Mouse (Mus musculus): ENCODE results near the gene Txnip. TPM values are rescaled to one million over a fixed set of nuclear protein-coding genes. Genes with fewer than 3 reads are reported as not detected.

The Txnip gene
- polyA plus RNA-seq, 1 experiment from 2014 or later, result 74.7 TPM

GRCm38 (mm10) chr3:96563267-96563666 lies 5.5 kb downstream of the Txnip start:
- Histone ChIP-seq H3K27ac (replicated peaks) (no peak overlapping the region), H3K4me3 (no peak overlapping the region), H3K27me3 (no peaks in the 10 kb centered on the region), H3K4me1 (replicated peaks) (peaks cover 49% of the 10 kb centered on the region), H3K4me2 (no peak overlapping the region), H3K9ac (no peak overlapping the region), H3K9me3 (no peaks in the 10 kb centered on the region), H3K36me3 (peaks cover 21% of the 10 kb centered on the region)
- WGBS, result 94% methylated on average over 8 of the region's 8 CpGs
- ATAC-seq (ENCODE audit: low read depth), result no peak

GRCm38 (mm10) chr3:96563911-96564632 lies 6.3 kb downstream of the Txnip start:
- H3K27ac ChIP-seq (replicated peaks), result peak overlapping the region; percentile 52; the same call in 1 of the 2 replicates
- no peak overlapping the region for H3K4me2 ChIP-seq
- H3K4me1 ChIP-seq (replicated peaks), result peaks cover 41% of the 10 kb centered on the region
- H3K36me3 ChIP-seq, result peaks cover 21% of the 10 kb centered on the region
- no peak overlapping the region for H3K4me3 ChIP-seq
- 73% methylated on average over 10 of the region's 10 CpGs for WGBS
- no peak for ATAC-seq (ENCODE audit: low read depth)
- H3K9me3 ChIP-seq, result no peaks in the 10 kb centered on the region
- H3K27me3 ChIP-seq, result no peaks in the 10 kb centered on the region
- no peak overlapping the region for H3K9ac ChIP-seq

GRCm38 (mm10) chr3:96564633-96565032 lies 6.9 kb downstream of the Txnip start:
- Histone ChIP-seq H3K27ac (replicated peaks) (peak overlapping the region; percentile 52), H3K9me3 (no peaks in the 10 kb centered on the region), H3K4me2 (no peak overlapping the region), H3K27me3 (no peaks in the 10 kb centered on the region), H3K4me1 (replicated peaks) (peaks cover 36% of the 10 kb centered on the region), H3K4me3 (no peak overlapping the region), H3K36me3 (peaks cover 18% of the 10 kb centered on the region), H3K9ac (no peak overlapping the region)
- 64% methylated on average over 7 of the region's 7 CpGs for WGBS
- ATAC-seq (ENCODE audit: low read depth), result no peak

GRCm38 (mm10) chr3:96565105-96565504 lies 7.3 kb downstream of the Txnip start:
- no peak overlapping the region for H3K4me3 ChIP-seq
- H3K27ac ChIP-seq (replicated peaks), result peak overlapping the region; percentile 34; the same call in 1 of the 2 replicates
- H3K4me2 ChIP-seq, result no peak overlapping the region
- WGBS, result 78% methylated on average over 3 of the region's 3 CpGs
- peaks cover 31% of the 10 kb centered on the region for H3K4me1 ChIP-seq (replicated peaks)
- H3K27me3 ChIP-seq, result no peaks in the 10 kb centered on the region
- peaks cover 14% of the 10 kb centered on the region for H3K36me3 ChIP-seq
- no peaks in the 10 kb centered on the region for H3K9me3 ChIP-seq
- ATAC-seq (ENCODE audit: low read depth), result no peak
- H3K9ac ChIP-seq, result no peak overlapping the region

- peaks cover 13% of the 10 kb centered on the region for H3K4me1 ChIP-seq (replicated peaks)
- H3K27me3 ChIP-seq, result no peaks in the 10 kb centered on the region
- WGBS, result 87% methylated on average over 8 of the region's 8 CpGs
- H3K27ac ChIP-seq (replicated peaks), result no peak overlapping the region
- H3K9me3 ChIP-seq, result no peaks in the 10 kb centered on the region
- H3K9ac ChIP-seq, result no peak overlapping the region
- H3K4me3 ChIP-seq, result no peak overlapping the region
- H3K4me2 ChIP-seq, result no peak overlapping the region
- no peaks in the 10 kb centered on the region for H3K36me3 ChIP-seq
- ATAC-seq (ENCODE audit: low read depth), result no peak
These were observed 9.1 kb downstream of the Txnip start for GRCm38 (mm10) chr3:96566661-96567450.

GRCm38 (mm10) chr3:96568605-96569004 lies 10.8 kb downstream of the Txnip start:
- Histone ChIP-seq H3K4me1 (replicated peaks) (0 out of 2 replicates have a peak, but pooled peaks cover 8% of the 10 kb centered on the region), H3K36me3 (no peaks in the 10 kb centered on the region), H3K4me3 (no peak overlapping the region), H3K27ac (replicated peaks) (no peak overlapping the region), H3K27me3 (no peaks in the 10 kb centered on the region), H3K9ac (no peak overlapping the region), H3K4me2 (no peak overlapping the region), H3K9me3 (no peaks in the 10 kb centered on the region)
- ATAC-seq (ENCODE audit: low read depth), result no peak
- 70% methylated on average over 8 of the region's 8 CpGs for WGBS

- Histone ChIP-seq H3K27me3 (no peaks in the 10 kb centered on the region), H3K36me3 (no peaks in the 10 kb centered on the region), H3K4me1 (replicated peaks) (no peaks in the 10 kb centered on the region), H3K4me2 (no peak overlapping the region), H3K9me3 (no peaks in the 10 kb centered on the region), H3K27ac (replicated peaks) (no peak overlapping the region), H3K4me3 (no peak overlapping the region), H3K9ac (no peak overlapping the region)
- WGBS, result 90% methylated on average over 13 of the region's 13 CpGs
- ATAC-seq (ENCODE audit: low read depth), result no peak
These were observed 11.7 kb downstream of the Txnip start for GRCm38 (mm10) chr3:96569506-96569905.

- Histone ChIP-seq H3K27ac (replicated peaks) (no peak overlapping the region), H3K36me3 (no peaks in the 10 kb centered on the region), H3K4me1 (replicated peaks) (no peaks in the 10 kb centered on the region), H3K27me3 (no peaks in the 10 kb centered on the region), H3K9ac (no peak overlapping the region), H3K4me2 (no peak overlapping the region), H3K9me3 (no peaks in the 10 kb centered on the region), H3K4me3 (no peak overlapping the region)
- no peak for ATAC-seq (ENCODE audit: low read depth)
- WGBS, result 85% methylated on average over 11 of the region's 11 CpGs
These were observed 12.3 kb downstream of the Txnip start for GRCm38 (mm10) chr3:96569966-96570605.

- Histone ChIP-seq H3K4me1 (replicated peaks) (peaks cover under 1% of the 10 kb centered on the region; the same call in 1 of the 2 replicates), H3K9me3 (no peaks in the 10 kb centered on the region), H3K36me3 (no peaks in the 10 kb centered on the region), H3K27ac (replicated peaks) (no peak overlapping the region), H3K4me2 (no peak overlapping the region), H3K9ac (no peak overlapping the region), H3K27me3 (no peaks in the 10 kb centered on the region), H3K4me3 (no peak overlapping the region)
- 83% methylated on average over 7 of the region's 7 CpGs for WGBS
- ATAC-seq (ENCODE audit: low read depth), result no peak
These were observed 12.9 kb downstream of the Txnip start for GRCm38 (mm10) chr3:96570643-96571042.

GRCm38 (mm10) chr3:96571336-96571735 lies 13.6 kb downstream of the Txnip start:
- H3K4me1 ChIP-seq (replicated peaks), result peaks cover 7% of the 10 kb centered on the region
- WGBS, result 61% methylated on average over 2 of the region's 2 CpGs

GRCm38 (mm10) chr3:96571896-96572698 lies 14.3 kb downstream of the Txnip start:
- Histone ChIP-seq H3K36me3 (no peaks in the 10 kb centered on the region), H3K9ac (no peak overlapping the region), H3K4me1 (replicated peaks) (peaks cover 15% of the 10 kb centered on the region), H3K4me2 (no peak overlapping the region), H3K27ac (replicated peaks) (no peak overlapping the region), H3K4me3 (no peak overlapping the region), H3K9me3 (no peaks in the 10 kb centered on the region), H3K27me3 (no peaks in the 10 kb centered on the region)
- no peak for ATAC-seq (ENCODE audit: low read depth)
- 77% methylated on average over 16 of the region's 16 CpGs for WGBS

More at GRCm38 (mm10) chr3:96571336-96571735, 13.6 kb downstream of the Txnip start:
- ATAC-seq (ENCODE audit: low read depth), result no peak
- H3K36me3 ChIP-seq, result no peaks in the 10 kb centered on the region
- no peak overlapping the region for H3K4me2 ChIP-seq
- no peaks in the 10 kb centered on the region for H3K27me3 ChIP-seq
- no peak overlapping the region for H3K9ac ChIP-seq
- no peak overlapping the region for H3K4me3 ChIP-seq
- H3K27ac ChIP-seq (replicated peaks), result no peak overlapping the region
- no peaks in the 10 kb centered on the region for H3K9me3 ChIP-seq

All from neural tube, embryonic 13.5 days (tissue).